Mouse (Mus musculus) CD4-positive, CD25-positive, alpha-beta regulatory T cell, adult 2 months (primary cell): ENCODE measurements around the gene Tmbim7.

Experiments
- DNase-seq: peaks from one replicate; pipeline ENCODE4 v3.0.0-alpha.2; 2012; ENCODE audit warnings: low read depth, low spot score

Gene Tmbim7

DNA sequence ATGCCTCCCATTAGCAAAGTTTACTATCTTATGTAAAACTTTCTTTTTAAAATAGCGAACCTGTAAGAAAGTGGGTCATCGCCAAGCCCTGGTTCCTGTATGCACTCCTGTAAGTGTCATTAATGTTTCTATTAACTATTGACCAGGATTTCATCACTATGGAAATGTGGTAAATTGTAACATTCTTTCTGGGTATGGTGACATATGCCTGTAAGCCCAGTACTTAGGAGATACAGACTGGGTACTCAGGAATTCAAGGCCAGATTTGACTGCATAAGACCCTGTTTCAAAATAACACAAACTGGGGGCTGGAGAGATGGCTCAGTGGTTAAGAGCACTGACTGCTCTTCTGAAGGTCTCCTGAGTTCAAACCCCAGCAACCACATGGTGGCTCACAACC is 14.2 kb downstream of the Tmbim7 start:
- no peak for DNase-seq

DNA sequence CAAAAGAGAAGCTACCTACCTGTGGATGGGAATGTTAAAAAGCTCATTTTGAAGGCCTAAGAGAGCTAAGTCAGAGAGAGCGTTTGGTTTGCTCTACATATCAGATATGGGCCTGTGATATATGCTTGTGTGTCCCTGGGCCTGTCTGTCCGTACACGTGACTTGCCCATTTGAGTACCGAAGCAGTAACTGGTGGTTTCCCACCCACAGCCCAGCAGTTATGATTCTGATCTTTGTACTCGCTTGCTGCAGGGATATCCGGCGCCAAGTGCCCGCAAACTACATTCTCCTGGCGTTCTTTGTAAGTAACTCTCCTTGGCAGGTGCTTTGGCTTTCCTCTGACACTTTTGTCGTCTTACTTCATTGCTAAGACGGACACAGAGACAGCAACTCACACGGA is 15.6 kb downstream of the Tmbim7 start:
- peak; percentile 42 for DNase-seq

DNA sequence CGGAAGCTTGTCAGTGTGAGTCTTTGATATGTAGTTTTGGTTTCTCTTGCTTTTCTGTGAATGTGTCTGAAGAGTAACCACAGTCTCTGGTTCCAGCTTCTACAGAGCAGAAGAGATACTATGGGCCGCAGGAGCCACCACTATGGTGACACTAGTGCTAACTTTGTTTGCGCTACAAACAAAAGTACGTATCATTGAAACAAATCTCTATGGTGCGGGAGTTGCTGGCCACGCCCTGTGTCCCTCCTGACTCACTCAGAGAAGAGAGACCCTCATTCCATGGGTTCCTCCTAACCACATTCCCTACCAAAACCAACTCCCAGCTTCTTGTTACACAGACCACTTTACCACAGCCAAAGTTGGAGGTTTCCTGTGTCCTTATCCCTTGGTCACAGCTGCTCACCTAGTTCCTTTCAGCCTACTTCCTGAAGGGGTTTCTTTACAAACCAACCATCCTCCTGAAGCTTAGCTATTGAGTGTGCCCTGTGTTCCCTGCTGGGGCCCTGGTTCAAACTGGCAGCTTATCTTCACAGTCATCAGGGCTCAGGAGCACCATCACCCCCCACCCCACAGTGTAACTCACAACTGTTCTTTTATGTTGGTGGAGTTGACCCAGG is 19.1 kb downstream of the Tmbim7 start:
- DNase-seq = peak; percentile 38

DNA sequence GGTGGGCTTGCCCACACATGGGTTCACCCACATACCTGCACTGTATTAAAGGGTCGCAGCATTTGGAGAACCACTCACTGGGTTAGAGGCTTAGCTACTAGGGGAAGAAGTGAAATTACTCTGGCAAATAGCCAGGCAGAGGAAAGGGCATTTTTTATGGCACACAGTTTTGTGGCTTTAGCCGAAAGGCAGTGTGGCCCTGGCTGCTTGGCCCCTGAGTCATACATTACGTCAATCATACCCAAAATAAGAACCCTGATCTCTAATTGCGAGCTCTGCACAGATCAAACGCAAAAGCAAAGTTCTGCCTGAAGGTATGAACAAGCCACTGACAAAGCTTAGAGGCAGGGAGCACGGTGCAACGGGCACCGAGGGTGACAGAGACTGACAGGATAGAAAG is 37.3 kb downstream of the Tmbim7 start:
- no peak for DNase-seq

DNA sequence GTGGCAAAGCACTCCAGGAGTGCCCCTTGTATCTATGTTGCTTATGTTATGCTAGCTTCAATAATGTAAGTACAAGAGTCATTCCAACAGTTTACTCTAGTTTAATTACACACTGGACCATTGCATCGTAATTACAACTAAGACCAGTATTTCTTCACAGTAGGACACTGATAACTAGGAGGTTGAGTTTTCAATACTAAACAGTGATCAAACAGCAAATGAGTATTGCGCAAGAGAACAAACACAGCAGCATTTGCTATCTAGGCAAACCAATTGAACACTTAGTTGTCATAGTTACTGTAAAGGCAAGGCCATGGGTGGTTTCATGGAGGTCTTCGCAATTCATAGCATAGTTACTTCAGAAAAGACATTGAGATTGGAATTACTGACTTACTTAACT is 40.3 kb downstream of the Tmbim7 start:
- no peak for DNase-seq

DNA sequence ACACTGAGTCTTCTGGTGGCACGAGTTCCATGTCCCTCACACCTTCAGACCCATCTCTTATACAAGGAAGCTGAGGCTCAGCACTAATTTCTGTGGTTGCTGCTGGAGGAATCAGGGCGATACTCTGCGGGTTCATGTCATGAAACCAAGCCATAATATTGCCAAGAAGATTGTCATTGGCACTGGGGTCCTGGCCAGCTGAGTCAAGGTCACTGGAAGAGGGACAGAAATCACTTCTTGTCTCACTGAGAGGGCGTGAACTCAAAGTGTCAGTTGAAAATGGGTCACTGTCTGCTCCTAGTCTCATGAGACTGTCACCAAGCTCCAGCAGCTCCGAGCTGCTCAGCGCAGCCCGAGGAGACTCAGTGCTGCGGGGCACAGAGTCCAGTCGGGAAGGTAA is 42.0 kb downstream of the Tmbim7 start:
- no peak for DNase-seq

DNA sequence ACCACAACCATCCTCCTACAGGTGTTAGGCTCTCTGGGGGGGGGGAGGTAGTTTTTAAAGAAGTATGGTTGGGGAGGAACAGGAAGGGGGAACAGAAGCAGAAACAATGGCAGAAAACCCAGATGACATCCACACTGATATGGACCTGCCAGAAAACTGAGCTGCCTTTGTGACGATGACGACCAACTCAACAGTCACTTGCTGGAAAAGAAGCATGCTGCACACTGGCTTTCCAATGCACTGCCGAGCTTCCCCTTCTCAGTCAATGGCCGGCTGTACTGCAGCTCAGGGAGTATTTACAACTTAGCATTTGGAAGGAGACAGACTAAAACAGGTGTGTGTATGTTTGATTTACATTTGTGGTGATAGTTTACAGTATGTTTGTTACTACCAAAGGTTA is 44.2 kb downstream of the Tmbim7 start:
- DNase-seq = no peak

DNA sequence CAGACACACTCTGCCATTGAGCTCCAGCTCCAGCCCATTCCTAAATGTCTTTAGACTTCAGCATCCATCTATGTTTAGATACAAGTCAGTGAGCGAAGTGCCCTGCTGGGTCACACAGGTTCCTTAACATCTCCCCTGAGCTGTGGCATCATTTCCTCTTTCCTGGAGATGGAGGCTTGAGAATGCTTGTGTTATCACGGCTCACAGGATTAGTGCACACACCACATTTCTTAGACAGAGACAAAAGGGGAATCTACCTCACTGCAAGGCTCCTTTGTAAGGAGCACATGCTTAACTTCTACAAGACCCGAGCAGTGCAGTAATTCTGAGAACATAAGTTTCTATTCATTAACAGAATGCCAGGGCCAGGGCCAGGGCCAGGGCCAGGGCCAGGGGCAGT is 45.0 kb downstream of the Tmbim7 start:
- no peak for DNase-seq

DNA sequence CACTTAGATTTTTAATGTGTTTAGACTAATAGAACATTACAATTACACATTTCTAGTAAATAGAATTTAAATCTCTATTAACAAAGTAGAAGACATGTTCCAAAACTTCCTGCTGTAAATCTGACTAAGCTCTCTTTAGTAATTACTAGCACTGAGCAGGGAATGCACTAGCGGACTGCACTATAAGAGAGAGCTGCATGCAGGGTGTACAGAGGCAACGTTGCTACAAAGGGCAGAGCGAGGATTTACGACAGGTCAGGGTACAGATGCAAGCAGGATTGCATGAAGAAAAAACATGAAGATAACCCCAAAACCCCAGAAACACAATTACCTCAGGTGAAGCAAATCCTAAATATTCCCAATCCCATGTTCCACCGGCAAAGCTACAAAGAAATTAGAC is 49.0 kb downstream of the Tmbim7 start:
- DNase-seq = no peak

DNA sequence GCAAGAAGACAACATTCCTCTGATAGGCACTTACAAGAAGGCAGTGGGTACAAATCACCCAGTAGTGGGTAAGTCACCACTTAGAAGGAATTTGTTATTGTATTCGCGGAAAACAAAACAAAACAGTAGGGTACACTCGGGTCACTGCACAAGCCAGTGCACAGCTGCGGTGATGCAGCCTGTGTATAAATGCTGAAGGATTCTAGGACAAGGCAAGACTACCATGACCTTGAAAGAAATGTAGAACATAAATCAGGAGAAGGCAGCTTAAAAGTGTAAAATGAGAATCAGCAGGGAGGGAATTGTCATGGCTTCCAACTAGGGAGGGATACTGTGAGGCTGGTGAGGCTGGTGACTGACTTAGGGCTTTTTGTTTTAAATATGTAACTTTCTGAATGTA is 51.2 kb downstream of the Tmbim7 start:
- no peak for DNase-seq

DNA sequence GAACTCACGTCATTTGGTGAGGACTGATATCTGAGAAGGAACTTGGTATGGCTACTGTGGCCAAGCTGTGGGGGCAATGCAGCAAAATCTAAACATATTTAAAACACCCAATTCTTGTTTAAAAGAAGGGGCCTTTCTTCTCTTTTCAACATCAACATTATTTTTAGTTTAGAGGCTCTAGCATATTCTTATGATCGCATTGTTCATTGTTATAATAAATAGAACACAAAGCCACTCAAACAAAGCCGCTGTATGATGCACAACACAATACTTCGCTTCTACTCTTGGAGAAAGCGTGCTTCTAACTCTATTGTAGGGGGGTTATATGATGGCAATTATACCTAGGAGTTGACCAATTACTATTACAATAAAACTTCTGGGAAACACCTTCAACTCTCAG is 64.8 kb downstream of the Tmbim7 start:
- DNase-seq = no peak

DNA sequence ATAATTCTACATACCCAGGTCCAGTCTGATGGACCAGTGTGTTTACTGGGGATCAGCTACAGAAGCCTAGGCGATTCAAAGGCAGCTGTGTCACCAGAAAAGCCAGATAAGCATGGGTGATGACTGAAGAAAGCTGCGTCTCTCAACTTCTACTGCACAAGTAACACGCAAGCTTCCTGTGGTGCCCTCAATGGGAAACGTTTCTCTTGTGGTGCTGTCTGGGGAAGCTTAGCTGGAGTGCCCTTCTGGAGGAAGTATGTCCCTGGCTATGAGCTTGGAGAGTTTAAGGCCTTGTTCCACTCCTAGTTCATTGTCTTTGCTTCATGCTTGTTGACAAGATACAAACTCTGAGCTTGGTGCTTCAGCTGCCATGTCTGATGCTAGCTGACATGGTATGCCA is 68.4 kb downstream of the Tmbim7 start:
- DNase-seq = no peak

DNA sequence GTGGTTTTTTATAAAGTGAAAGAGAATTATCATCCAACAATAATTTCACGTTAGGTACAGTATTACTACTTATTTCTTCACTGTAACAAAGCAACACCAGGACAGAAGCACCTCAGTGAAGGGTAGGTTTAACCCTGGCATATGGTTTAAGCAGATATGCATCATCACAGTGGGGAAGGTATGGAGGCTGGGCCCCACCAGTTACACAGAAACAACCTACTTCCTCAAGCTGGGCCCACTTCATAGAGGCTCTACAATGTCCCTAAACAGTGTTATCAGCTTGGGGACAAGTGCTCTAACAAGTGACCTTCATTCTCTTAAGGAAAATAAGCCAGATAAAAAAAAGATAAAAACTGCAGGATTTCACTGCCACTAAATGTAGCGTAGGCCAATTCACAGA is 71.9 kb downstream of the Tmbim7 start:
- DNase-seq = no peak

DNA sequence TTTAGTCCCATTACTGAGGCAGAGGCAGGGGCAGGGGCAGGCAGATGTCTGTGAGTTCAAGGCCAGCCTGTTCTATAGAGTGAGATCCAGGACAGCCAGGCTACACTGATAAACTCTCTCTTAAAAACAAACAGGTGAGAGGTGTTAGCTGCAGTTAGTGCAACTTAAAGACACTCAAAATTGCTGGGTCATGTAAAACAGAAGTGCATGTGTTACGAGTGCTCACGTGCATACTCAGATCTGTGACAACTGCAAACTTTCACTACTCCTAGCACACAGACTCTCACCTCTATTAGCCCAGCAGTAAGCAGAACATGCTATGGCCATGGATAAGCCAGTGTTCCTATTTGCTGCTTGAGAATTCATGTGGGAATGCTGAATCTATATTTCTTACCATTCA is 72.4 kb downstream of the Tmbim7 start:
- DNase-seq = no peak

DNA sequence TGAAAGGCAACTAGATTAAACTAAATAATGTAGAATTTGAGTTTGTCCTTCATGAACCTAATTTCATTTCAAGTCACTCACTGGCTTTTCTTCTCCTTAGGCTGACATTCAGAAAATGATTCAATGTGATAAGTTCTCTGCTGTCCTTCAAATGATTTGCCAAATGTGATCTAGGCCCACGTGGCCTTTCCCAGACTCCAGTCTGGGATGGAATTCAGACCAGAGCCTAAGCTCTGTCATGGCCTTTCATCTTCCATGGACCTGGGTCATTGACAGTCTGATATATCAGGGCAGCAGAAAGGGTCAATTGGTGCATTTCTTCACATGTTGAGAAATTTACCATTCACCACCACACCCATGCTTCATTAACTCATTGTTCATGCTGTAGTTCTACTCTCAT is 74.5 kb downstream of the Tmbim7 start:
- no peak for DNase-seq

DNA sequence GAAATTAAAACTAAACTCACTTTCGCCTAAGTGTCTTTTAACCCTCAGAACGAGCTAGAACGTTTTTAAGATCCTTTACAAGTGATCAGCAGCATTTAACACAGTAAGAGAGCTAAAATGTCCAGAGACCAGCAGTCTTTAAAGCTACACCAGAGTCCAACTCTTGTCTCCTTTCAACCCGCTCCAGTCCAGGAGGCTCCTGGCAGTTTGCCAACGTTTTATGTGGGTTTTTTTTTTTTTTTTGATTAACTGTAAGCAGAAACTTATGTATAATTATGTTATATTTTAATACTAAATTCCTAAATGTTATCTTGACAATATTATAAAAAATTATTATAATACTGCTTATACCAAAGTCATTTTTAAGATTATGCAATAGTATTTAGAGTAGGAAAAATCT is 77.8 kb downstream of the Tmbim7 start:
- no peak for DNase-seq
